Mouse (Mus musculus) cerebral cortex, adult 2 months (tissue): ENCODE results near the gene Nsf.

ENCODE experiments used
- WGBS: fragments of 180-500 bp; shearing (Covaris S2); methylation state at CpG from one replicate; pipeline ENCODE4 v1.1.7; 2018; 5-methylcytosine and 5-hydroxymethylcytosine counted together

Nsf gene

DNA sequence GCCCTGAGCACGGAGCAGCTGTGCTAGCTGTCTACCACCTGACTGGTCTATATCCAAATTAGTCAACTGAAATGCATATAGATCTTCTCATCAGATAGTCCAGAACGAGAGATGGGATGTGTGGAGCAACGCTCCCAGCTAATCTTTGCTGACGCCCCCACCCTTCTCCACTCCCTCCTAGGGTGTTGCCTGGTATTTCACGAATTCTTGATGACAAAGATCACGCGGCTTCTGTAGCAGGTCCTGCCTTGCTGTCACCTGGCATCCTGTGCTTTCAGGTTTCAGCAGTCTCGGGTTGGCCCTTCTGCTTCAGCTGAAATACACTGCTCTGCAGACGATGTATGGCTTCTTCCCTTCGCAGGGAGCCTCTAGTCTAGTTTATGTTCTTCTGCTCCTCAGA, 61.0 kb downstream of the Nsf start:
- 66% methylated on average over 10 of the region's 10 CpGs for WGBS

GRCm38 (mm10) chr11:103891781-103892180, 62.1 kb downstream of the Nsf start:
- whole genome bisulfite sequencing: 80% methylated on average over 10 of the region's 10 CpGs

- 70% methylated on average over 23 of the region's 23 CpGs for WGBS
Measured at GRCm38 (mm10) chr11:103890337-103891186, 63.3 kb downstream of the Nsf start.

GRCm38 (mm10) chr11:103887724-103888410, 66.0 kb downstream of the Nsf start:
- 81% methylated on average over 11 of the region's 11 CpGs for whole genome bisulfite sequencing

GRCm38 (mm10) chr11:103884749-103885383, 69.0 kb downstream of the Nsf start:
- WGBS: 28% methylated on average over 13 of the region's 13 CpGs

- 85% methylated on average over 10 of the region's 10 CpGs for WGBS
Measured at GRCm38 (mm10) chr11:103883793-103884192, 70.1 kb downstream of the Nsf start.

DNA sequence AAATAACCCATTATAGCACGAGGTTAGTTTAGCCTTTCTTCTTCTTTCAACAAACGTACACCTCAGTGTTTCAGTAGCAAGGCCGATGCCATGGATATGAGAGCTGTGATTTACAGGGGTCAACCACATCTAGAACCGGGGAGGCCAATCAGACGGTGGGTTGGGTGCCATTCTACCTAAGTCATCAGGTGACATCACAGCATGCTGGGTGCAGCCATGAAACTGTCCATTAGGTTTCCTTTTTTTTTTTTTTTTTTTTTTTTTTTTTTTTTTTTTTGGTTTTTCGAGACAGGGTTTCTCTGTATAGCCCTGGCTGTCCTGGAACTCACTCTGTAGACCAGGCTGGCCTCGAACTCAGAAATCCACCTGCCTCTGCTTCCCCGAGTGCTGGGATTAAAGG, 74.4 kb downstream of the Nsf start:
- WGBS: 95% methylated on average over 7 of the region's 8 CpGs

DNA sequence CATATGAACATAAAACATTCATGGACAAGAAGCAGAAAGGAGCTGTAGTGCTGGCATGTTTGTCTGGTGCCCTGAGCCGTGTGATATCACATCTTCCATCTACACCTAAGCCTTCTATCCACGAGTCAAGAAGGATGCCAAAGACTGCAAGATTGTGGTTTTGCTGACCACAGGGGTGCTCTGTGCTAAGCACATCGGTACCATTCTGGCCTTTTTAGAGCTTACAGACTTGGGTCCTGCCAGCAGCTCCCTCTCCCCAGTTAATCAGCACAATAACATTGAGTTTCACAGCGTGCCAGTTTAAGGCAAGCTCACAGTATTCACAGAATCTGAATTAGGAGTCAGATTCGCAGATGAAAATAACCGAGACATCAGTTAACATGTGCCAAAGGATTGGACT, 75.4 kb downstream of the Nsf start:
- 39% methylated on average over 6 of the region's 6 CpGs for WGBS

GRCm38 (mm10) chr11:103870352-103870751, 83.5 kb downstream of the Nsf start:
- WGBS: 90% methylated on average over 9 of the region's 9 CpGs

DNA sequence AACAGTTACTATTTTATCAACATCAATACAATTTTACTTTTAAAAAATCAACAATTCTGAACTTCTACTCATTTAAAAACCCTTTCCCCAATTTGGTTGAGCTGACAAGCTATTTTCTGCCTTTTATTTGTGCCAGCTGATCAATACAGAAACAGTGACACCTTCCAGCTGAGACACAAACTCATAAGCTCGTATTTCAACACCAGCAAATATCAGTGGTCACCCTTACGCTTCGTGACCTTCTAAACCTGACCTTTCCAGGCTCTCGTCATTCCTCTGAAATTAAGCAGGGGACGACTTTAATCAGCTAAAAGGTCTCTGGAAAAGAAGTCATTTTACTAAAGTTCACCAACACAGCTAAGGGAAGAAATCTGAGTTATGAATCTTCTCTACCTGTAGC, 86.2 kb downstream of the Nsf start:
- 87% methylated on average over 5 of the region's 5 CpGs for WGBS

- WGBS: 64% methylated on average over 7 of the region's 7 CpGs
Measured at GRCm38 (mm10) chr11:103865346-103865745, 88.5 kb downstream of the Nsf start.

- WGBS: 81% methylated on average over 4 of the region's 4 CpGs
Measured at GRCm38 (mm10) chr11:103864486-103864885, 89.4 kb downstream of the Nsf start.

DNA sequence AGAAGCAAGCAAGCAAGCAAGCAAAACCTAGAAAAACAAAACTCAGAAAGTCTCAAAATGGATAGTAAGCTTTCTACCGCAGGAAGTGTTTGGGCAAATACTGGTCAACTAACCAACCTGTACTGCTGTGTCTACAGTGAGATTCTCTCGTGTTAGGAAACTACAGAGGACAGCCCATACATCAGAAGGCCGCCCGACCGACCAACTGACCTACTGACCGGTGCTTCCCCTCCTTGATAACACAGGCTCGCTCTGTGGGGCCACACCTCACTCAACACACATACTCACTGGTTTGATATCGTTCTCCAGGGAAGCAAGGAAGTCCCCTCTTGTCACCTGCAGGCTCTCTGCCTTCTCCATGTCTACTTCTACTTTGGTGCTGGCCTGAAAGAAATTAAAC, 90.9 kb downstream of the Nsf start:
- WGBS: 96% methylated on average over 8 of the region's 8 CpGs

GRCm38 (mm10) chr11:103859933-103860610, 93.8 kb downstream of the Nsf start:
- WGBS: 59% methylated on average over 4 of the region's 4 CpGs

- 65% methylated on average over 5 of the region's 5 CpGs for WGBS
Measured at GRCm38 (mm10) chr11:103858760-103859159, 95.1 kb downstream of the Nsf start.

- WGBS: 65% methylated on average over 7 of the region's 7 CpGs
Measured at GRCm38 (mm10) chr11:103856641-103857040, 97.2 kb downstream of the Nsf start.

DNA sequence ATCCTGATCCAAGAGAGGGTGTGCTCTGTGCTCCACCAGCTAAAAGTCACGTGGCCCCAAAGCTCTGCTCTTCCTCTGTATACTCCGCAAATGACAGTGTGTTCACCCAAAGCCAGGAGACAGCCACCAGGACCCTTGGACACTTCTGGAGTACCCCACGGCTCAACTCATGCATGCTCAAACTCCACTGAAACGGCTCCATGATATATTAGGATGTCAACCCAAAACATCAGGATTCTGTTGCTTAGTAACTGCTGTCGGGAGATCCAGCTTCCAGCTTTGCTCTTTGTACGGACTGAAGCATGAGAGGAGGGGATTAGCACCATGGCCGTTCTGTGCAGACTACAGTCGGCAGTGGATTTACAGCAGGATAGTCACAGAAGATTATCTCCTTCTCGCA, 99.6 kb downstream of the Nsf start:
- 52% methylated on average over 9 of the region's 9 CpGs for WGBS

- 53% methylated on average over 10 of the region's 10 CpGs for WGBS
Measured at GRCm38 (mm10) chr11:103853284-103853920, 100.5 kb downstream of the Nsf start.

DNA sequence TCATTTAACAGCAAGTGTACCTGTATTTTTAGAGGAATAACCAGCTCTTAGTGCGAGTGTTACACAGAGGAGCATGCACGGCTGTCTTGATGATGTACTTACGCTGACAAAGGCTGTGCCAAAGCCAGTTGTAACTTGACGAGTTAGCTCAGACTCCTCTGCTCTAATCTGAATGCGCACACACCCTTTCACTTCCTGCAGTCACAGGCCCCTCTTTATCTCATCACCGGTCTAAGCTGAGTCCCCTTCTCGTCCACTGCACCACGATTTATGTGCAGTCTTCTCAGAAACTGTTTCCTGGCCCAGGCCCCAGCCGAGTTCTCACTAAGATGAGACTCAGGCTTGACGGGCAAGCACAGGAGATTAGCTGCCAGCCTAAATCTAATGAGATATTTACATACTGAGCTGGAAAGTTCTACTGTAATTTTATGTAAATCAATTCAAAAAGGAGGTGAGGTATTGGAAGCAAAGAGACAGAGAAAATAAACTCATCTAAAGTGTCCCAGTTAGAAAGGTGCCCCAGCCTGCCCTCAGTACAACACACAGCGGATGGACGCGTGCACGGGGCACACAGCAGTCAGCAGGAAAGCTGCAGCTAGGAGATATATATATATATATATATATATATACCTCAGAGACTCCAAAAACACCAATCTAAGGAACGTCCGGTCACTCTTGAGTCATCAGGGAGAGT, 101.1 kb downstream of the Nsf start:
- WGBS: 49% methylated on average over 16 of the region's 16 CpGs

GRCm38 (mm10) chr11:103848287-103848686, 105.6 kb downstream of the Nsf start:
- 89% methylated on average over 11 of the region's 11 CpGs for WGBS

DNA sequence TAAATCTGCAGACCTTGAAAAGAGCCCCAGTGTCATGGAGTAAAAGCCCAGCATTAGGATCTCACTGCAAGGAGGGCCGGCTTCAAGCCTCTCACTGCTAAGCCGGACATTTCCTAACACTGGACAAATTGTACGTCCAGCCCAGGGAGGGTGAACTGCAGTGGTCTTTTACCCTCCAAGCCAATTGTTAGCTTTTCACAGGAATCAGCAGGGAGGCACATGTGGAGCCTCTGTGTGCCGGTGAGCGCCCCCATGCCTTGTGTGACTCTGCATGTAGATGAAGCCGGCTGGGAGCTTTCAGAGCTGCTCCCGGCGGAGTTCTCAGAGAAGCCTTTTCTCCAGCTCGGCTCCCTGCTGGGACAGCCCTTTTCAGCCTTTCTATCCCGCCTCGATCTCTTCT, 113.0 kb downstream of the Nsf start:
- WGBS: 56% methylated on average over 11 of the region's 11 CpGs
